Mouse (Mus musculus) neural tube, embryonic 15.5 days (tissue): ENCODE measurements at regions not wholly inside any gene's neighbourhood (a gene's known extent, or its start where the extent isn't known, plus 50 kb on each side); places are given as distances from the start of the nearest gene placed in this dataset.

Experiments used
- ATAC-seq: fragments of 200-750 bp; cut with Nextera tagmentation; 2 replicates; pipeline ENCODE4 v1.8.0; 2017; ENCODE audit warnings: mild to moderate bottlenecking, moderate TSS enrichment, moderate library complexity; ENCODE audit not compliant: low FRiP score
- H3K27ac ChIP-seq: fragments of 300-500 bp; sonication (generic); replicated peaks from 2 replicates; pipeline ENCODE4 v1.5.1; 2015; ENCODE audit warnings: mild to moderate bottlenecking, inconsistent platforms
- H3K27me3 ChIP-seq: fragments of 300-500 bp; sonication (generic); replicated peaks from 2 replicates; pipeline ENCODE4 v1.6.1; 2015; ENCODE audit warnings: inconsistent platforms
- H3K36me3 ChIP-seq: fragments of 300-500 bp; sonication (generic); 2 replicates; pipeline ENCODE4 v1.6.1; 2015; ENCODE audit warnings: inconsistent platforms
- H3K4me1 ChIP-seq: fragments of 300-500 bp; sonication (generic); 2 replicates; pipeline ENCODE4 v1.6.1; 2015; ENCODE audit warnings: inconsistent platforms
- H3K4me2 ChIP-seq: fragments of 300-500 bp; sonication (generic); 2 replicates; pipeline ENCODE4 v1.6.1; 2015; ENCODE audit warnings: inconsistent platforms, mild to moderate bottlenecking, moderate library complexity
- H3K4me3 ChIP-seq: fragments of 300-500 bp; sonication (generic); replicated peaks from 2 replicates; pipeline ENCODE4 v1.5.1; 2015; ENCODE audit warnings: mild to moderate bottlenecking, inconsistent platforms
- H3K9ac ChIP-seq: fragments of 300-500 bp; sonication (generic); replicated peaks from 2 replicates; pipeline ENCODE4 v1.6.1; 2015; ENCODE audit warnings: mild to moderate bottlenecking, inconsistent platforms
- H3K9me3 ChIP-seq: fragments of 300-500 bp; sonication (generic); replicated peaks from 2 replicates; pipeline ENCODE4 v1.6.1; 2016; ENCODE audit warnings: inconsistent platforms
- WGBS: fragments of 180-500 bp; shearing (Covaris S2); methylation state at CpG from one replicate; pipeline ENCODE4 v1.1.7; 2015; ENCODE audit warnings: mixed read lengths; 5-methylcytosine and 5-hydroxymethylcytosine counted together

DNA sequence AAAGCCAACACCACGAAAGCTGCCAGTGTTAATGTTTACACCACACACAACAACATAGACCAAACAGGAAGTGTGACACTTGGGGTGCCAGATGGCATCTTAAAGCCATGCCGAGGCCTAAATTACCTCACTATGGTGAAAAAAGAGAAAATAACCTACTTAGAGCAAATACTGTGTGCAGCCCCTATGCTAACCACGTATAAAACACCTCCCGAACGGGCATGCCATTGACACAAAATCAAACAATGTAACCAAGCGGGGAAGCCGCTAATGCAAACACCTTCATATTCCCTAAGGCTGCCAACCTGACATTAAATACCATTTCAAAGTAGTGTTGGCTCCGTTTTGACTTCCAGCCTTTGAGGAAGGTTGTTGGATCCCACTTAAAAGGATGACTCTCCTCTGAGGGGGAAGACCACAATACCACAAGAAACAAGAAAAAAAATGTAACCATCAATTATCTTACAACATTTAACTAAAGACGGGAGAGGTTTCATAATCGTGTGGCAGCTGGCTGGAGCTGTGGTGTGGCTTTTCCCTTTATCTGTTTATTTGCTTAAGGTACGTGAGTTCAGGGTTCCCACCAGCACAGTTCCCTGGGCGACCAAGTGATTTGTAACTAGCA is 96.1 kb upstream of the Lef1 start:
- H3K27ac ChIP-seq: no peak overlapping the region
- peaks cover 9% of the 10 kb centered on the region for H3K4me1 ChIP-seq
- no peak for ATAC-seq
- no peaks in the 10 kb centered on the region for H3K27me3 ChIP-seq
- 53% methylated on average over 12 of the region's 12 CpGs for WGBS
- no peaks in the 10 kb centered on the region for H3K36me3 ChIP-seq
- H3K4me3 ChIP-seq: no peak overlapping the region
- H3K4me2 ChIP-seq: no peak overlapping the region
- no peak overlapping the region for H3K9ac ChIP-seq
- H3K9me3 ChIP-seq: no peaks in the 10 kb centered on the region

DNA sequence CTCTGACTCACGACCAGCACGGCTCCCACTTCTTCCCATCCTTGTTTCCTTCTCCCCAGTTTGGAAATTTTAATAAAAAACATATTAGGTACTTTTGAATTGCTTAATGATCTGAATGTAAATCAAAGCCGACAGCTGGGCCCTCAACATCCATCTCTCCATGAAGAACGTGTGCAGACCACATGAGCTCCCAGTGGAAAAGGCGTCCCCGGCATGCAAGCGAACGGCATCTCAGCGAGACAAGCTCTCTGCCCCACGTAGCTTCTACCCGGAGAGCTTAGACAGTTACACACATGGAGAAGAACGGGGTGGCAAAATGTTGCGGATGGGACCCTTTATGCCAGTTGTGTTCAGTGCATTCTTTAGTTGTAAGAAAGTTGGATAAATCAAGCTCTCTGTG is 109.6 kb upstream of the Lef1 start:
- no peak overlapping the region for H3K4me3 ChIP-seq
- 81% methylated on average over 13 of the region's 13 CpGs for WGBS
- ATAC-seq: no peak

GRCm38 (mm10) chr3:131000252-131000651 is 110.0 kb upstream of the Lef1 start:
- 66% methylated on average over 3 of the region's 3 CpGs for WGBS
- Histone ChIP-seq H3K9me3 (no peaks in the 10 kb centered on the region), H3K9ac (no peak overlapping the region), H3K27ac (no peak overlapping the region), H3K36me3 (no peaks in the 10 kb centered on the region), H3K27me3 (no peaks in the 10 kb centered on the region), H3K4me1 (peaks cover 6% of the 10 kb centered on the region; the same call in 1 of the 2 replicates), H3K4me3 (no peak overlapping the region), H3K4me2 (no peak overlapping the region)
- ATAC-seq: no peak

More for the DNA sequence above, 109.6 kb upstream of the Lef1 start:
- Histone ChIP-seq H3K9ac (no peak overlapping the region), H3K36me3 (no peaks in the 10 kb centered on the region), H3K27ac (no peak overlapping the region), H3K4me1 (peaks cover 6% of the 10 kb centered on the region; the same call in 1 of the 2 replicates), H3K9me3 (no peaks in the 10 kb centered on the region), H3K27me3 (no peaks in the 10 kb centered on the region), H3K4me2 (no peak overlapping the region)

DNA sequence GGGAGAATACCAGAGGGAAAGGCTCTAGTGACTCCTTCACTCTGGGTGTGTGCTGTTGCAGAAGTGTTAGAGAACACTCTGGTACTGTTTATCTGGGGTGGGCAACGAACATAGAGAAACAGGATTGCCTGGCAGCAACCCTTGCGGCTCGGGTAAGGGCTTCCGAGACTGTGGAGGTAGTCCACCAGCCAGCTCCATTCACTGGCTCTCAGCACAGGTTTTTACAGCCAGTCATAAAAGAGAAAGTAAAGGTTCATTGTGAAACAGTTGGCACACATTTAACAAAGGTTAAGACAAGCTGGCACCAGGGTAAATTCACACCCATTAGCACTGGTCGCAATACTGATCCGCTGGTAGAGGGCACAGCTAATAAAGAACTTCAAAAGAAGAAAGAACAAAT is 110.5 kb upstream of the Lef1 start:
- Histone ChIP-seq H3K27ac (no peak overlapping the region), H3K36me3 (no peaks in the 10 kb centered on the region), H3K9me3 (no peaks in the 10 kb centered on the region), H3K9ac (no peak overlapping the region), H3K4me1 (peaks cover 6% of the 10 kb centered on the region; the same call in 1 of the 2 replicates), H3K4me3 (no peak overlapping the region), H3K4me2 (no peak overlapping the region), H3K27me3 (no peaks in the 10 kb centered on the region)
- no peak for ATAC-seq
- WGBS: 32% methylated on average over 6 of the region's 6 CpGs

DNA sequence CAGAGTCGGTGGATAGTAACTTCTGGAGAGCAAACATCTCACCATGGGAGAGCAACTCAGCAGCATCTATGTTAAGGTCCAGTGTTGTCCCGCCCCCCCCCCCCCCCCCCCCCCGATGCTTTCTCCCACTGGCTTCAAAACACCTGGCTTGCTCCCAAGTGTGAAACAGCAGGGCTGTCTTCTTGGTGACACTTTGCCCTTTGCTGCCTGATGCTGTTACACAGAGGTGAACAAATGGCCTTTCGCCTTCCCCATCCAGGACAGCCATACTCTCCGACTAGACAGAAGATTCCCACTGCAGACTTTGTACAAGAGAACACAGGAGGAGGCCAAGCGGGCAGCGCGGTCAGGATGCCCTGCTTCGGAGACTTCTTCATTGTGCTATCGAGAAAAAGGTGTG is 111.8 kb upstream of the Lef1 start:
- ATAC-seq: no peak
- Histone ChIP-seq H3K4me3 (no peak overlapping the region), H3K9me3 (no peaks in the 10 kb centered on the region), H3K36me3 (no peaks in the 10 kb centered on the region), H3K4me1 (peaks cover 6% of the 10 kb centered on the region; the same call in 1 of the 2 replicates), H3K4me2 (no peak overlapping the region), H3K27me3 (no peaks in the 10 kb centered on the region), H3K9ac (no peak overlapping the region), H3K27ac (no peak overlapping the region)
- 74% methylated on average over 8 of the region's 10 CpGs for WGBS

- Histone ChIP-seq H3K27ac (no peak overlapping the region), H3K9ac (no peak overlapping the region), H3K4me3 (no peak overlapping the region), H3K27me3 (no peaks in the 10 kb centered on the region), H3K4me2 (peak overlapping the region; percentile 22; the same call in 1 of the 2 replicates), H3K9me3 (no peaks in the 10 kb centered on the region), H3K4me1 (peaks cover 6% of the 10 kb centered on the region; the same call in 1 of the 2 replicates), H3K36me3 (no peaks in the 10 kb centered on the region)
- 14% methylated on average over 11 of the region's 11 CpGs for WGBS
- no peak for ATAC-seq
These were observed 113.5 kb upstream of the Lef1 start for GRCm38 (mm10) chr3:130996786-130997185.

- no peak overlapping the region for H3K4me2 ChIP-seq
- WGBS: 62% methylated on average over 9 of the region's 9 CpGs
- H3K4me1 ChIP-seq: peaks cover 5% of the 10 kb centered on the region; the same call in 1 of the 2 replicates
- ATAC-seq: no peak
- H3K36me3 ChIP-seq: no peaks in the 10 kb centered on the region
- no peaks in the 10 kb centered on the region for H3K9me3 ChIP-seq
- no peak overlapping the region for H3K27ac ChIP-seq
- H3K27me3 ChIP-seq: no peaks in the 10 kb centered on the region
- H3K9ac ChIP-seq: no peak overlapping the region
- H3K4me3 ChIP-seq: no peak overlapping the region
These were observed 118.3 kb upstream of the Lef1 start for GRCm38 (mm10) chr3:130991971-130992370.

GRCm38 (mm10) chr3:130986708-130987107 is 123.6 kb upstream of the Lef1 start:
- H3K9ac ChIP-seq: no peak overlapping the region
- 96% methylated on average over 2 of the region's 2 CpGs for WGBS
- H3K4me1 ChIP-seq: no peaks in the 10 kb centered on the region
- no peaks in the 10 kb centered on the region for H3K9me3 ChIP-seq
- no peaks in the 10 kb centered on the region for H3K36me3 ChIP-seq
- no peak overlapping the region for H3K4me3 ChIP-seq
- no peak overlapping the region for H3K4me2 ChIP-seq
- no peak for ATAC-seq
- H3K27ac ChIP-seq: no peak overlapping the region
- no peaks in the 10 kb centered on the region for H3K27me3 ChIP-seq

DNA sequence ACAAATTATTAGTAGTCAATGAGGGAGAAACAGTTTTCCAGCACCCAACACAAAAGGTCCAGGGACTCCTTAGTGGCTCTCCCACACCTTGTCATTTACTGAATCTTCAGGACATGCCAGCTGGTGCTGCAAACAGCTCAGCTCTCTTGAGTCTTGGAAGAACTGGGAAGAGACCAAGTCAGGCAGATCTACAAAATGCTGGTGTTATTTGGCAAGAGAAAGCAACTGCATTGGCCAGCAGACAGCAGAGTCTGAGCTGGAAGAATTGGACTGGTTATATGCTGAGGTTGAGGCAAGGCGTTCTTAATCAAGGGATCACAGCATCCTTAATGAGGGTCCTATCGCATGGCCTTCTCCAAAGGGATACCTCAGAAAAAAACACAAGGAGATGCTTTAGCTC is 124.2 kb upstream of the Lef1 start:
- Histone ChIP-seq H3K27me3 (no peaks in the 10 kb centered on the region), H3K9me3 (no peaks in the 10 kb centered on the region), H3K27ac (no peak overlapping the region), H3K4me3 (no peak overlapping the region), H3K4me1 (no peaks in the 10 kb centered on the region), H3K4me2 (no peak overlapping the region), H3K36me3 (no peaks in the 10 kb centered on the region), H3K9ac (no peak overlapping the region)
- 88% methylated on average over 2 of the region's 2 CpGs for WGBS
- ATAC-seq: no peak

GRCm38 (mm10) chr3:130981566-130981965 is 128.7 kb upstream of the Lef1 start:
- Histone ChIP-seq H3K36me3 (no peaks in the 10 kb centered on the region), H3K4me3 (no peak overlapping the region), H3K27me3 (no peaks in the 10 kb centered on the region), H3K9me3 (no peaks in the 10 kb centered on the region), H3K4me2 (no peak overlapping the region), H3K27ac (no peak overlapping the region), H3K4me1 (no peaks in the 10 kb centered on the region), H3K9ac (no peak overlapping the region)
- no peak for ATAC-seq

DNA sequence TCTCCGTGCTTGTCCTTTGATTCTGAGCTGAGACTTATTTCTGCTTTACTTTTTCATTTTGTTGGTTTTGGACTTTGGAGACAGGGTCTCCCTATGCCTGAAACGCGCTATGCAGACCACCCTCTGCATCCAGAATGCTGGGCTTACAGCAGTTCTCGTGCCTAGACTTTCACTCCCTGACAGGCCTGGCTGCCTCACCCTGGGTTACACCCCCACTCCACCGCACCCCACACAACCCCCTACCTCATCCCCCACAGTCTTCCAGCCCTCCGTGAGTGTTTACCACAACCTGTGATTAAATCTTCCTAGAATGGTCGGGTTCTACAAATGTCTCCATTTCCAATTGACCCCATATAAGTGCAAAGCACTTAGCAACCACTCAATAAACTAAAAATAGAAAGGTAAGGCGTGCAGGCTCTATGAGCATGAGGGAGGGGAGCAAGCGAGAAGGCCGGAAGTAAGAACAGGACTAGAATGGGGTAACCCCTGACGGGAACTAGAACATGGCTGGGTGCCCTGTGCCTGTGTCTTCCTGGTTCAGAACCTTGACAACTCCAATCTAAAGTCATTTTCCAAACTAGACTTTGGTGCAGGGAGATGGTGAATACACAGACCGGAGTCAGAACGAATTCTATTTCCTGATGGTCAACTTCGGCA is 131.2 kb upstream of the Lef1 start:
- Histone ChIP-seq H3K4me3 (no peak overlapping the region), H3K4me2 (no peak overlapping the region), H3K9me3 (no peaks in the 10 kb centered on the region), H3K27ac (no peak overlapping the region), H3K27me3 (no peaks in the 10 kb centered on the region), H3K9ac (no peak overlapping the region), H3K4me1 (no peaks in the 10 kb centered on the region), H3K36me3 (no peaks in the 10 kb centered on the region)
- ATAC-seq: no peak
- 81% methylated on average over 14 of the region's 14 CpGs for whole genome bisulfite sequencing

GRCm38 (mm10) chr3:130977921-130978700 is 132.2 kb upstream of the Lef1 start:
- Histone ChIP-seq H3K36me3 (no peaks in the 10 kb centered on the region), H3K4me3 (no peak overlapping the region), H3K9ac (no peak overlapping the region), H3K9me3 (no peaks in the 10 kb centered on the region), H3K27ac (no peak overlapping the region), H3K4me2 (no peak overlapping the region), H3K4me1 (no peaks in the 10 kb centered on the region), H3K27me3 (no peaks in the 10 kb centered on the region)
- WGBS: 62% methylated on average over 13 of the region's 13 CpGs
- no peak for ATAC-seq
